Mouse (Mus musculus) bone marrow macrophage, adult 2 months (primary cell): Measurements from ENCODE around the gene Tmbim4. TPM values are rescaled to one million over a fixed set of nuclear protein-coding genes. Genes with fewer than 3 reads are reported as not detected.

Experiments
- H3K27ac ChIP-seq: 2 replicates; pipeline ENCODE4 v1.5.1; 2012; ENCODE audit warnings: low read depth, low read length; ENCODE audit not compliant: insufficient read depth
- H3K4me1 ChIP-seq: 2 replicates; pipeline ENCODE4 v1.6.1; 2012; ENCODE audit warnings: low read length; ENCODE audit not compliant: control insufficient read depth, insufficient read depth
- H3K4me3 ChIP-seq: 2 replicates; pipeline ENCODE4 v1.5.1; 2012; ENCODE audit warnings: mild to moderate bottlenecking, low read length, moderate library complexity; ENCODE audit not compliant: insufficient read depth
- CTCF ChIP-seq: IDR thresholded peaks from 2 replicates; pipeline ENCODE4 v1.5.1; 2012; ENCODE audit warnings: low read depth, mild to moderate bottlenecking, low read length, moderate library complexity
- POLR2A ChIP-seq: IDR thresholded peaks from 2 replicates; pipeline ENCODE4 v1.6.1; 2012; ENCODE audit warnings: mild to moderate bottlenecking, low read depth, low read length, borderline replicate concordance
- polyA plus RNA-seq: library from polyadenylated mRNA; stranded (reverse); fragments of >200 nt; gene quantifications from 2 replicates; pipeline ENCODE4 v1.2.4, GENCODE M21; 2012; ENCODE audit not compliant: missing spikeins, insufficient read depth, insufficient read length

The Tmbim4 gene
- polyA plus RNA-seq, 1 experiment: 180 TPM

GRCm38 (mm10) chr10:120169064-120169463, 32.3 kb upstream of the Tmbim4 start:
- H3K27ac ChIP-seq: no peak overlapping the region
- no peak for TF ChIP-seq POLR2A
- TF ChIP-seq CTCF: no peak
- H3K4me1 ChIP-seq: peaks cover 16% of the 10 kb centered on the region
- no peak overlapping the region for H3K4me3 ChIP-seq

DNA sequence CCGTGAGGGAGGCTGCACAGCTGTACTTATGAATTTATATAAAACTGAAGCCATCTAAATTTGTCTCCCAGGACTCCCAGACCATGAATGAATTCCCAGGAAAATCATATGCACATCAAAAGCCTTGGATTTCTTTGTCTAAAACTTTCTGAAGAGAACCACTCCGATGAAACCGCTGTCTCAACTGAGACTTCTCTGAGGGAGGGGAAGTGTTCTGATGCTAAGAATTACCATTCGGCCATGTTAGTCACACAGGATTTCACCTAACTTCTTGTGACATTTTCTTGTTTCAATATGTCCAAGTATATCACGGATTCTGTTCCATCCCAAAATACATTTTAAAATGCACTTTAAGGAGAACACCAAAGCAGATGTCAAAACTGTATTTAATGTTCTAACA, 31.5 kb upstream of the Tmbim4 start:
- H3K4me3 ChIP-seq: no peak overlapping the region
- H3K27ac ChIP-seq: no peak overlapping the region
- no peak for TF ChIP-seq CTCF
- no peak for TF ChIP-seq POLR2A
- H3K4me1 ChIP-seq: peaks cover 10% of the 10 kb centered on the region

GRCm38 (mm10) chr10:120170277-120170676, 31.1 kb upstream of the Tmbim4 start:
- TF ChIP-seq POLR2A (no peak), CTCF (no peak)
- Histone ChIP-seq H3K27ac (no peak overlapping the region), H3K4me3 (no peak overlapping the region), H3K4me1 (peaks cover 7% of the 10 kb centered on the region)

GRCm38 (mm10) chr10:120171340-120171739, 30.1 kb upstream of the Tmbim4 start:
- Histone ChIP-seq H3K4me1 (peaks cover 6% of the 10 kb centered on the region), H3K27ac (no peak overlapping the region), H3K4me3 (no peak overlapping the region)
- TF ChIP-seq CTCF (no peak), POLR2A (no peak)

DNA sequence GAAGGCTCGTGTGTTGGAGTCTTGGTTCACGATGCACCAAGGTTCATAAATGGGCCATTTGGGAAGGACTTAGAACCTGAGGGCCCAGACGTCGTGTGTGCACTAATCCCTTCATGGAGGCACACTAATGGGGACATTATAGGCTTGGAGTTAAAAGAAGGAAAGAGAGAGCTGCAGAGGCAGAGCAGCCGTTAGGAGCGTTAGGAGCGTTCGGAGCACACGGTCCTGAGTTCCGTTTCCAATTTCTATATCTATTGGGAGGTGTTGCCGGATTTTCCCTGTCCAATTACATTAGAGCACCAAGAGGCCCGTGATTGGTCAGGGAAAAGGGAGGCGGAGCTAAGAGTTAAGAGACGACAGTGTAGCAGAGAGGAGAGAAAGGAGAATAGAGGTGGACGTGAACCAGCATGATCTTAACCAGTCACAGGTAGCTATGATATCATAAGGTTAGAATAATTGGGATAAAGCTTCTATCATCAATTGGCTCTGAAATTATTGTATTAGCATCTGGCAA, 27.1 kb upstream of the Tmbim4 start:
- no peak overlapping the region for H3K27ac ChIP-seq
- TF ChIP-seq CTCF: no peak
- TF ChIP-seq POLR2A: no peak
- H3K4me3 ChIP-seq: no peak overlapping the region
- peaks cover 5% of the 10 kb centered on the region for H3K4me1 ChIP-seq

GRCm38 (mm10) chr10:120182887-120183286, 18.5 kb upstream of the Tmbim4 start:
- Histone ChIP-seq H3K4me3 (no peak overlapping the region), H3K27ac (no peak overlapping the region), H3K4me1 (peaks cover 11% of the 10 kb centered on the region)
- TF ChIP-seq POLR2A: no peak

- no peak overlapping the region for H3K4me3 ChIP-seq
- H3K27ac ChIP-seq: no peak overlapping the region
- H3K4me1 ChIP-seq: peaks cover 11% of the 10 kb centered on the region
- TF ChIP-seq CTCF (no peak), POLR2A (no peak)
Observed at GRCm38 (mm10) chr10:120183342-120183741, 18.0 kb upstream of the Tmbim4 start.

GRCm38 (mm10) chr10:120188513-120188912, 12.9 kb upstream of the Tmbim4 start:
- Histone ChIP-seq H3K27ac (peak overlapping the region; percentile 82), H3K4me1 (peaks cover 30% of the 10 kb centered on the region), H3K4me3 (no peak overlapping the region)
- TF ChIP-seq POLR2A: no peak
- TF ChIP-seq CTCF: no peak

DNA sequence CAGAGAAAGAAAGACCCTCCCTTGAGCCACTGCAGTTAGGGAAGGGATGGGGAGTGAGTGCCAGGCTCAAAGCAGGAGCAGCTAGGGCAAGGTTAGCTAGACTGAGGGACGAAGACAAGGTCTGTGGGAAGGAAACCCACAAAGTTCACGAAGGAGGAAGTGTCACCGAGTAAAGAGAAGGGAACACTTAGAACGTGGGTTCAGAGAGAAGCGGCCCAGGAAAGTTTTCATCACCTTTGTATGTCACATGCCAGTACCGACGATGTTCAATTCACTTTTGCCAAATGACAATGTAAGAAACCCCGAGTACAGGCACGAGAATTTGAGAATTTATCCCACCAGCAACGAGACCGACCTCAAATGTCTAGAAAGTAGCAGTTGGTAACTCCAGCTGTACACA, 12.1 kb upstream of the Tmbim4 start:
- peak overlapping the region; percentile 82 for H3K27ac ChIP-seq
- TF ChIP-seq CTCF (no peak), POLR2A (no peak)

DNA sequence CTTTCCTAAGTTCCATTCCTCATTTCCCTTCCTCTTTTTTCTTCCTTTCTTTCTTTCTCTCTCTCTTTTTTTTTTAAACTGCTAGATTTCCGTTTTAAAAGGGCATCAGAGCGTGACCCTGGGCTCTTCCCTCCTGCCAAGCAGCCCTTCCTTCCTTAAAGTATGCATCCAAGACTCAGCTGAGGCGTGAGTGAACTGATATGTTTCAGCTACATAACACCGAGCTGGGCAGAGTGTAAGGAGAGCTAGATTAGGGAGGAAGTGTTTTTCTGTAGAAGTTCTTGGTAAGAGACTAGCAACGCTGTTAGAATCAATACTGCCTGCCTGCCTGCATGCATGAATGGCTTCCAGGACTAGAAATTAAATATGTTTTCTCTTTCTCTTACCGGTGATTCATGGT, 11.6 kb upstream of the Tmbim4 start:
- peak overlapping the region; percentile 82 for H3K27ac ChIP-seq
- peaks cover 25% of the 10 kb centered on the region for H3K4me1 ChIP-seq
- TF ChIP-seq CTCF (no peak), POLR2A (no peak)
- H3K4me3 ChIP-seq: peak overlapping the region; percentile 36

More for the DNA sequence above, 12.1 kb upstream of the Tmbim4 start:
- H3K4me1 ChIP-seq: peaks cover 27% of the 10 kb centered on the region
- peak overlapping the region; percentile 36 for H3K4me3 ChIP-seq

DNA sequence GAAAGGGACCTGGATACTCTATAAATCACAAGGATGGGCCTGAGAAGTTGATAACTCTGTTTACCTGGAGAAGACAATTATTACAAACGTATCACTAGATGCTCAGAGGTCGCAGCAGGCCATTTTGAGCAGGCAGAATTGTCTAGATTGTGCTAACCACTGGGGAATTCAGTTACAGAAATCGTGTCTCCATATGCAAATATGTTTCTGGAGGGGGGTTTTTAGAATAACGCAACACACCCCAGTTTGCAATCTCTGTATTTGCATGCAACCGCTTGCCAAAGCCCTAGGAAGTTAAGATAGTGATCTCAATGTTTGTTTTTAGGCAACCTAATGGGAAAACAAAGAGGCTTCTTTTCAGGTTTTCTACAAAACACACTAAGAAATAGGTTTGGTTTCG, 10.2 kb upstream of the Tmbim4 start:
- peak overlapping the region; percentile 82; the same call in 1 of the 2 replicates for H3K27ac ChIP-seq
- H3K4me1 ChIP-seq: peaks cover 25% of the 10 kb centered on the region
- TF ChIP-seq POLR2A: no peak
- no peak overlapping the region for H3K4me3 ChIP-seq
